Mouse (Mus musculus): ENCODE data around the gene Rbfox2.

GRCm38 (mm10) chr15:77052176-77052575 lies 254.6 kb downstream of the Rbfox2 start:
- TF ChIP-seq CTCF (IDR thresholded peaks at IDR 0.05; ENCODE audit: low read depth, low read length) (no peak), POLR2A (IDR thresholded peaks at IDR 0.05; ENCODE audit: borderline replicate concordance, low read depth, low read length) (no peak)

Measured in bone marrow macrophage, adult 2 months (primary cell).